Mouse (Mus musculus): ENCODE measurements around the gene Rbpj. TPM values are rescaled to one million over a fixed set of nuclear protein-coding genes. Genes with fewer than 3 reads are reported as not detected.

Rbpj gene
- polyA plus RNA-seq, 1 experiment = 13.6 TPM

DNA sequence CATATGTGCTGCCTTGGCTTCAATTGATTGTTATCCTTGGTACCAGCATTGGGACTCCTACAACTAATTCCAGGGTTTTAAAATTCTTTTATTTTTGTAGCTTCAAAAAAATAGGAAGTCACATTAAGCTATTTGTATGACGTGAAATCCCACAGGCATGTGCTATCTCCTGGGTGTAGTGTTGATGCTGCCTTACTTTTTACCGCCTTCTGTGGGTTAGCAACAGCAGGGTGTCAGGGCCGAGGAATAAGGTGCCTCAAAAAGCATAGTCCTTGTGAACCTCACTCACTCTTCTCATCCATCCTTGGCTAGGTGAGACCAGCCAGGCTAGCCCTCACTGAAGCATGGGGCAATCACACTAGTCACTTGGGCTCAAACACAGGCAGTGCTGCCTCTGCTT is 171.3 kb downstream of the Rbpj start:
- H3K4me1 ChIP-seq = peaks cover 33% of the 10 kb centered on the region
- TF ChIP-seq FLI1 (IDR thresholded peaks at IDR 0.05; ENCODE audit: low read length) = no peak
- no peak for TF ChIP-seq GATA1 (IDR thresholded peaks at IDR 0.05; ENCODE audit: borderline replicate concordance, low read length)
- H3K27me3 ChIP-seq (replicated peaks) = no peaks in the 10 kb centered on the region
- H3K4me3 ChIP-seq (replicated peaks) = peak overlapping the region; percentile 40
- H3K9me3 ChIP-seq = no peaks in the 10 kb centered on the region
- peaks cover 84% of the 10 kb centered on the region for H3K36me3 ChIP-seq (replicated peaks; ENCODE audit: low read length)

- H3K36me3 ChIP-seq (replicated peaks; ENCODE audit: low read length) = peaks cover 88% of the 10 kb centered on the region
- no peaks in the 10 kb centered on the region for H3K27me3 ChIP-seq (replicated peaks)
- no peaks in the 10 kb centered on the region for H3K9me3 ChIP-seq
- TF ChIP-seq GATA1 (IDR thresholded peaks at IDR 0.05; ENCODE audit: borderline replicate concordance, low read length) (no peak), FLI1 (IDR thresholded peaks at IDR 0.05; ENCODE audit: low read length) (no peak)
- peaks cover 29% of the 10 kb centered on the region for H3K4me1 ChIP-seq
- H3K4me3 ChIP-seq (replicated peaks) = no peak overlapping the region
Observed at GRCm38 (mm10) chr5:53638647-53639046, 172.7 kb downstream of the Rbpj start.

DNA sequence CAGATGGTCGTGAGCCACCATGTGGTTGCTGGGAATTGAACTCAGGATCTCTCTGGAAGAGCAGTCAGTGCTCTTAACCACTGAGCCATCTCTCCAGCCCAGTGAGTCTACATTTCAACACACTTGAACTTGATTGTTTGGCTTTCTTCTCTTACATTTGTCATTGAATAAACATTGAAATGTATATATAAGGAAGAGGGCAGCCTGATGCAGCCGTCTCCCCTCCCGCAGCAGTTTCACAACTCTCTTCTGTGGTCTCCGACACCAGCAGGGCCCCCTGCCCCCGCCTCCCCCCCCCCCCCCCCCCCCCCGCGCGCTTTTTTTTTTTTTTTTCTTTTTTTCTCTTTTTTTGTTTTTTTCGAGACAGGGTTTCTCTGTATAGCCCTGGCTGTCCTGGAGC is 180.7 kb downstream of the Rbpj start:
- H3K27me3 ChIP-seq (replicated peaks) = no peaks in the 10 kb centered on the region
- peaks cover 4% of the 10 kb centered on the region; the same call in 1 of the 2 replicates for H3K4me1 ChIP-seq
- no peak overlapping the region for H3K4me3 ChIP-seq (replicated peaks)
- peaks cover 92% of the 10 kb centered on the region for H3K36me3 ChIP-seq (replicated peaks; ENCODE audit: low read length)
- H3K9me3 ChIP-seq = no peaks in the 10 kb centered on the region
- TF ChIP-seq FLI1 (IDR thresholded peaks at IDR 0.05; ENCODE audit: low read length) (no peak), GATA1 (IDR thresholded peaks at IDR 0.05; ENCODE audit: borderline replicate concordance, low read length) (no peak)

DNA sequence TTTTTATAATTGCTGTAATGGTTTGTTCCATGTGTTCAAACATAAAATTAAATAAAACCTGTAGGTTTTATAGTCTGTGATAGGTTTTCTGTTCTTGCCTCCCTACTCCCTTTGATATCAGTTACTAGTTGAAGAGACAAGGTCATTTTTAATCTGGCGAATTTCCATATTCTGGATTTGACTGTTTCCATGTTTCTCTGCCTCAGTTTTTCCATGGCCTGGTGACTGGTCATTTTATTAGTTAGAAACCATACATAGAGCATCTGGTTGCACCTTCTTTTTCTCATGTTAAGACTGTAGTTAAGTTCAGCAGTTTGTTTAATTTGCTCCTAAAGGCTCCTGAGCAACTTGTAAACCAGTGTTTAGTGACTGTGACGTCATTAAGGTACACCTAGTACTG is 181.4 kb downstream of the Rbpj start:
- Histone ChIP-seq H3K36me3 (replicated peaks; ENCODE audit: low read length) (peaks cover 93% of the 10 kb centered on the region), H3K27me3 (replicated peaks) (no peaks in the 10 kb centered on the region), H3K4me1 (peaks cover 11% of the 10 kb centered on the region), H3K9me3 (no peaks in the 10 kb centered on the region), H3K4me3 (replicated peaks) (no peak overlapping the region)
- TF ChIP-seq GATA1 (IDR thresholded peaks at IDR 0.05; ENCODE audit: borderline replicate concordance, low read length) (no peak), FLI1 (IDR thresholded peaks at IDR 0.05; ENCODE audit: low read length) (no peak)

DNA sequence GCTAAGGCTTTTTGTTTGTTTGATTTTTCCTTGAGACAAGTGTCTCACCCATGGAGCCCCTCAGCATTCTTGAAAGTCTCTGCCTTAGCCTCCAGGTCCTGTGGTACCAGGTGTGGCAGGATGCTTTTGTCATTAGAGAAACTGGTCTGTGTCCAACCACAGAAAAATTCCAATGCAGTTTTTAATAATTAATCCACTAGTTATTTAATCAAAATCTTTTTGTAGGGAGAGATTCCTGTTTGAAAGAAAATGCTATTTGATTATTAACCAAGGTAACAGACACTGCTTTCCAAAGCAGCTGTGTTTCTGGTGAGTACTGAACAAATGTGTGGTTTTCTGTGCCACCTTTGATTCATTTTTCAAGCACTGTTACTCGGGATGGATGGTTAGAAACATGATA is 190.6 kb downstream of the Rbpj start:
- no peak for TF ChIP-seq FLI1 (IDR thresholded peaks at IDR 0.05; ENCODE audit: low read length)
- no peak for TF ChIP-seq GATA1 (IDR thresholded peaks at IDR 0.05; ENCODE audit: borderline replicate concordance, low read length)
- H3K27me3 ChIP-seq (replicated peaks) = no peaks in the 10 kb centered on the region
- H3K4me1 ChIP-seq = peaks cover 8% of the 10 kb centered on the region
- H3K36me3 ChIP-seq (replicated peaks; ENCODE audit: low read length) = peaks cover 71% of the 10 kb centered on the region
- no peak overlapping the region for H3K4me3 ChIP-seq (replicated peaks)
- no peaks in the 10 kb centered on the region for H3K9me3 ChIP-seq

DNA sequence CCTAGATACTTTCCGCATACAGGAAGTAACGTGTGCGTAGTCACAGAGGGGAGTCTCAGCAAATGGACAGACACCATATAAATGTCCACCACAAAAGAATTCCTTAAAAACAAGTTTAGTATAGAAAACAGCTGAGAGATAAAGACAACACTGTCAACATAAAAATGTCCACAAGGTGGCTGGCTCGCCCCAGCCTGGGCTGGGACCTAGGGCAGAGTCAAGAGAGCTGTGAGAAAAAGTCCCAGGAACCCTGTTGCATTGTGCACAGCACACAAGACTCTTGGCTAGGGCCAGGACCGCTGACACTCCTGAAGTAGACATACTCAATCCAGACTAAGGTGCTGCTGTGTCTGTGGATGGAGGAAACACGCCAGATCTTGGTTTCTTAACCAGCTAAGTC is 192.0 kb downstream of the Rbpj start:
- no peak overlapping the region for H3K4me3 ChIP-seq (replicated peaks)
- peaks cover 65% of the 10 kb centered on the region for H3K36me3 ChIP-seq (replicated peaks; ENCODE audit: low read length)
- H3K9me3 ChIP-seq = no peaks in the 10 kb centered on the region
- H3K27me3 ChIP-seq (replicated peaks) = no peaks in the 10 kb centered on the region
- no peak for TF ChIP-seq GATA1 (IDR thresholded peaks at IDR 0.05; ENCODE audit: borderline replicate concordance, low read length)
- TF ChIP-seq FLI1 (IDR thresholded peaks at IDR 0.05; ENCODE audit: low read length) = no peak
- peaks cover 8% of the 10 kb centered on the region for H3K4me1 ChIP-seq

GRCm38 (mm10) chr5:53661508-53661907 is 195.6 kb downstream of the Rbpj start:
- Histone ChIP-seq H3K36me3 (replicated peaks; ENCODE audit: low read length) (peaks cover 65% of the 10 kb centered on the region), H3K27me3 (replicated peaks) (no peaks in the 10 kb centered on the region), H3K4me3 (replicated peaks) (no peak overlapping the region), H3K4me1 (peaks cover 24% of the 10 kb centered on the region), H3K9me3 (no peaks in the 10 kb centered on the region)
- TF ChIP-seq FLI1 (IDR thresholded peaks at IDR 0.05; ENCODE audit: low read length) = no peak

DNA sequence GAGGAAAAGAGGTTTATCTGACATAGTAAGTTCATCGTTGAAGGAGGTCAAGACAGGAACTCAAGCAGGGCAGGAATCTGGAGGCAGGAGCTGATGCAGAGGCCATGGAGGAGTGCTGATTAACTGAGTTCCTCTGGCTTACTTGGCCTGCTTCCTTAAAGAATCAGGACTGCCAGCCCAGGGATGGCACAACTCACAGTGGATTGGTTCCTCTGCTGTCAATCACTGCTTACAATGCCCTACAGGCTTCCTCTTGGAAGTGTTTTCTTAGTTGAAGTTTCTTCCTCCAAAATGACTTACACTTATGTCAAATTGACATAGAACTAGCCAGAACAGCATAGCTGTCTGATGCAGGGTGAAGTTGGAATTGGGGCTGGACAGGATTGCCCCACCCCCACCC is 196.5 kb downstream of the Rbpj start:
- Histone ChIP-seq H3K27me3 (replicated peaks) (no peaks in the 10 kb centered on the region), H3K4me1 (peaks cover 24% of the 10 kb centered on the region), H3K36me3 (replicated peaks; ENCODE audit: low read length) (peaks cover 56% of the 10 kb centered on the region), H3K9me3 (no peaks in the 10 kb centered on the region), H3K4me3 (replicated peaks) (no peak overlapping the region)
- TF ChIP-seq FLI1 (IDR thresholded peaks at IDR 0.05; ENCODE audit: low read length) = no peak
- no peak for TF ChIP-seq GATA1 (IDR thresholded peaks at IDR 0.05; ENCODE audit: borderline replicate concordance, low read length)

DNA sequence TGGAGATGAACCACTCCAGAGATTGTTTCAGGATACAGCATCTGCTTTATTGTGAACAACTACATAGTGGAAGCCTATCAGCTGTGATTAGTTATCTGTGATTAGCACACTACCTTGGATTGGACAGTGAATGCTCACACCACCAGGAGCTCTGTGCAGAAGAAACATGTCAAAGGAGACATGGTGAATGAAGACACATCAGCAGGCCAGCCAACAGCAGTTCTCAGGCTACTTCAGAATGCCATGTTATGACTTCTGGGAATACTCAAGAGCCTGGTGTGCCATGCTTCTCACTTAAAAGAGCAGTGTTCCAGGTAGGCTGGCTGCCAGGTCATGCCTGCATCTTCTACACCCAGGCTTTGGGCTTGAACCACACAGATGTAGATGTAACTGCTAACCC is 197.7 kb downstream of the Rbpj start:
- no peak overlapping the region for H3K4me3 ChIP-seq (replicated peaks)
- peaks cover 44% of the 10 kb centered on the region for H3K36me3 ChIP-seq (replicated peaks; ENCODE audit: low read length)
- H3K4me1 ChIP-seq = peaks cover 24% of the 10 kb centered on the region
- no peaks in the 10 kb centered on the region for H3K9me3 ChIP-seq
- TF ChIP-seq FLI1 (IDR thresholded peaks at IDR 0.05; ENCODE audit: low read length) (no peak), GATA1 (IDR thresholded peaks at IDR 0.05; ENCODE audit: borderline replicate concordance, low read length) (no peak)
- no peaks in the 10 kb centered on the region for H3K27me3 ChIP-seq (replicated peaks)

DNA sequence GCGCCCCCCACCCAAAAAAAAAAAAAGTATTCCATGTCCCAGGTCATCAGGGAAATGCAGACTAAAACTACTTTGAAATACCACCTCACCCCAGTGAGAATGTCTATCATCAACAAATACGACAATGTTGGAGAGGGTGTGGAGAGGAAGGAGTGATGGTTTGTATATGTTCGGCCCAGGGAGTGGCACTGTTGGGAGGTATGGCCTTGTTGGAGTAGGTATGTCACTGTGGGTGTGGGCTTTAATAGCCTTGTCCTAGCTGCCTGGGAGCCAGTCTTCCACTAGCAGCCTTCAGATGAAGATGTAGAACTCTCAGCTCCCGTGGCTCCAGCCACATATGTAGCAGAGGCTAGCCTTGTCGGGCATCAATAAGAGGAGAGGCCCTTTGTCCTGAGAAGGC is 202.1 kb downstream of the Rbpj start:
- H3K36me3 ChIP-seq (replicated peaks; ENCODE audit: low read length) = peaks cover 10% of the 10 kb centered on the region
- H3K27me3 ChIP-seq (replicated peaks) = peaks cover 4% of the 10 kb centered on the region
- H3K9me3 ChIP-seq = 0 out of 2 replicates have a peak, but pooled peaks cover 1% of the 10 kb centered on the region
- no peak overlapping the region for H3K4me3 ChIP-seq (replicated peaks)
- H3K4me1 ChIP-seq = peaks cover 21% of the 10 kb centered on the region
- TF ChIP-seq GATA1 (IDR thresholded peaks at IDR 0.05; ENCODE audit: borderline replicate concordance, low read length) = no peak
- no peak for TF ChIP-seq FLI1 (IDR thresholded peaks at IDR 0.05; ENCODE audit: low read length)

GRCm38 (mm10) chr5:53670321-53670938 is 204.5 kb downstream of the Rbpj start:
- Histone ChIP-seq H3K4me1 (peaks cover 5% of the 10 kb centered on the region), H3K27me3 (replicated peaks) (peaks cover 4% of the 10 kb centered on the region), H3K36me3 (replicated peaks; ENCODE audit: low read length) (no peaks in the 10 kb centered on the region), H3K4me3 (replicated peaks) (no peak overlapping the region), H3K9me3 (peaks cover 16% of the 10 kb centered on the region)
- no peak for TF ChIP-seq GATA1 (IDR thresholded peaks at IDR 0.05; ENCODE audit: borderline replicate concordance, low read length)
- TF ChIP-seq FLI1 (IDR thresholded peaks at IDR 0.05; ENCODE audit: low read length) = no peak

Measured in megakaryocyte, embryonic 14.5 days (primary cell).